Mouse (Mus musculus) neutrophil, adult 65 days (primary cell): ENCODE data around the gene Mmp2. TPM values are rescaled to one million over a fixed set of nuclear protein-coding genes. Genes with fewer than 3 reads are reported as not detected.

ENCODE experiments used
- total RNA-seq: library from RNA; stranded (reverse); gene quantifications from 2 replicates; pipeline ENCODE4 v1.2.4, GENCODE M21; 2023

The Mmp2 gene
- total RNA-seq = 0.54 and 0.57 TPM in 2 replicates

DNA sequence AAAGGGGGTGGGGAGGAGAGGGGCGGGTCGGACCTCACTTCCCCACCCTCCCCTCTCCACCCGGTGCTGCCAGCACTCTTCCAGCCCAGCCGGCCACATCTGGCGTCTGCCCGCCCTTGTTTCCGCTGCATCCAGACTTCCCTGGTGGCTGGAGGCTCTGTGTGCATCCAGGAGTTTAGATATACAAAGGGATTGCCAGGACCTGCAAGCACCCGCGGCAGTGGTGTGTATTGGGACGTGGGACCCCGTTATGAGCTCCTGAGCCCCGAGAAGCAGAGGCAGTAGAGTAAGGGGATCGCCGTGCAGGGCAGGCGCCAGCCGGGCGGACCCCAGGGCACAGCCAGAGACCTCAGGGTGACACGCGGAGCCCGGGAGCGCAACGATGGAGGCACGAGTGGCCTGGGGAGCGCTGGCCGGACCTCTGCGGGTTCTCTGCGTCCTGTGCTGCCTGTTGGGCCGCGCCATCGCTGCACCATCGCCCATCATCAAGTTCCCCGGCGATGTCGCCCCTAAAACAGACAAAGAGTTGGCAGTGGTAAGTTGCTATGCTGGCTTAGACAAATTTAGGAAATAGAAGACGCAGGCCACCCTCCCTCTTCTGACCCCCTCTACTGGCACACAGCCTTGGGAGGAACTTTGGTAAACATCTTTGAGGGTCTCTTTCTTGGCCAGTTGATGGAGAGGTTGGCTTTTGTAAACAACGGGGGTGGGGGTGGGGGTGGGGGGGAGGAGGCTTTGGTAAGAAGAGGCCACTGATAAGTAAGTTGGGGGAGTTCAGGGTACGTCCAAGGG is at the start of gene Mmp2:
Gene Mmp2 (plus strand): TSS at position 49 of the 792 bp plus-strand sequence.

DNA sequence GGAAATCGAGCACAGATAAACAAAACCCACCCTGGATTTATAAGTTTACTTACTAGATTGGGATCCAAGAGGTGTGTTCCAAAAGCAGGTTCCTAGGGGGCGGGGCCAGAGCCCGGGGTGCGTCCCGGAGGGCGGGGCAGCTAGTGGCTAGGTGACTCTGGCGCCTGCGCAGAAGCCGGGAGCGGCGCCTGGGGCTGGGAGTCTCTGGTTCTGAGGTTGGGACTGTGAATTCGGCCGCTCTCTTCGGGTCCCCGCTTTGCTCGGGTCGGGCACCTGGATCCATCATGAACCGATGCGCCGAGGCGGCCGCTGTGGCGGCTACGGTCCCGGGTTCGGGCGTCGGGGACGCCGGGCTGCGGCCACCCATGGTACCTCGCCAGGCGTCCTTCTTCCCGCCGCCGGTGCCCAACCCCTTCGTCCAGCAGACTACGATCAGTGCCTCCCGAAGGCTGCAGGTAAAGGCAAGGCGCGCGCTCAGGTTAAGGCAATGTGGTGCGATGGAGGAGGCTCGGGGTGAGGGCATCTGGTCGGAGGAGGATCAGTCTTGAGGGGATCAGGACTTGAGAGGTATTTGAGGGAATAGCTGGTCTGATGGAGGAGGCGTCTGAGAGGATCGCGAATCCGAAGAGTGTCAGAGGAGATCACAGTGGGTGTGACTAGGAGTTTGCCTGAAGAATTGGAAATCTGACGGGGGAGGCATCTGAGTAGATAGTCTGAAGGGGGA is 28.2 kb downstream of the Mmp2 start, which contains the start of gene Lpcat2:
Gene Lpcat2 (plus strand): TSS at position 169 of the 724 bp plus-strand sequence.

DNA sequence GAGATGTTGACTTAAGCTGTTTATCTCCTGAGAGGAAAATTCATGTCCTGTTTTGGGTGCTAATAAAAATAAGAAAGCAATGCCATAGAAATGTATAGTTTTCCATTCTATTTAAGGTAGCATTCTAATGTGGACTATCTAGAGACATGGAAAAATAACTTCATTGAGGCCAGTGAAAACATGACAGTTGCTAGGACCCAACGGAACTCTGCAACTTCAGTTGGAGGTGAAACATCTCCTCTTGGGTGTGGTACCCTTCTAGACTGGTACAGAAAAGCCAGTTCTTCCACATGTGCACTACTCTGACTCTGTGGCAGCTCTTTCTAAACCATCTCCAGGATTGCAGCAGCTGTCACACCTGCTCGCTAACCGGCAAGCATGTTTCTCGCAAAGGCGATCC is 74.0 kb downstream of the Mmp2 start, which contains the start of gene Capns2:
Gene Capns2 (plus strand): TSS at position 301 of the 400 bp plus-strand sequence.

Other genes with a start within 250 kb of the Mmp2 start
- gene Irx6, start 153.0 kb upstream of the Mmp2 start, total RNA-seq = not detected in 2 replicates
- 149 and 197 TPM in 2 replicates for gene Lpcat2, start 28.0 kb downstream of the Mmp2 start, total RNA-seq
- gene Capns2, start 74.1 kb downstream of the Mmp2 start, total RNA-seq = 20.1 and 36.2 TPM in 2 replicates
- 2.4 and 4.6 TPM in 2 replicates for gene Slc6a2, start 132.8 kb downstream of the Mmp2 start, total RNA-seq
- gene Ces1a, start 220.9 kb downstream of the Mmp2 start, total RNA-seq = not detected in 2 replicates